Mouse (Mus musculus): ENCODE measurements around the gene Zfp385a. TPM values are rescaled to one million over a fixed set of nuclear protein-coding genes. Genes with fewer than 3 reads are reported as not detected.

The Zfp385a gene
- polyA plus RNA-seq, 1 experiment from 2014 or later, result 7.5 TPM

DNA sequence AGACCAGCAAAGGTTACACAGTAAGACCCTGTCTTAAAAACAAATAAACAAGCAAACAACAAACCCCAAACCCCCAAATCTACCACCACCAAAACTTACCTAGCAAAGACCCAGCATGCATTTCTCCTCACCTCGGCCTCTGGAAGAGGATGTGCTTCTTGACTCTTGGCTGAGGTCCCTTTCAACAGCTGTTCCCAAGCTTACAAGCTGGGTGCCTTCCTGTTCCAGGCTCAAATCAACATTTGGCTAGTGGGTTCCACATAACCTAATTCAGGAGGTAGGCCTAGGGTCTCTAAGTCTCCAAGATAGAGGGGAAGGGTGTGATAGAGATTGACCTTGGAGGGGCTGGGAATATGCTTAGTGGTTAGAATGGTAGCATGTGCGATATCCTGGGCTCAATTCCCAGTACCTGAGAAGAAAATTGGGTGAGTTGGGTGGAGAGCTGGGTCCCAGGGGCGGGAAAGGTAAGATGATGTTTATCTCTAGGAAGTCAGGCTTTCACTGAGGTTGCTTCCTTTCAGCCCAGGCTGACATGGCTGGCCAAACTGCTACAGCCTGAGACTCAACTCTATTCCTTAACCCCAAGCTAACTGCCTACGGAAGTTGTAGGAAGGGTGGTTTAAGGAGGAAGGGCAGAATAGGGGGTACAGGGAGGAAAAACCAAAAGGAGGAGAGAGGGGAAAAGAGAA lies 35.4 kb upstream of the Zfp385a start:
- H3K9me3 ChIP-seq (replicated peaks; ENCODE audit: control insufficient read depth, low read length), result no peaks in the 10 kb centered on the region
- H3K27me3 ChIP-seq (ENCODE audit: control insufficient read depth, insufficient read depth, low read length), result no peaks in the 10 kb centered on the region
- 81% methylated on average over 4 of the region's 4 CpGs for WGBS
- H3K4me1 ChIP-seq (ENCODE audit: control insufficient read depth, insufficient read depth, low read length), result peaks cover 43% of the 10 kb centered on the region
- no peak overlapping the region for H3K4me2 ChIP-seq (ENCODE audit: low read depth, low read length)
- no peaks in the 10 kb centered on the region for H3K36me3 ChIP-seq (ENCODE audit: control insufficient read depth, insufficient read depth)
- no peak overlapping the region for H3K9ac ChIP-seq (ENCODE audit: low read length)
- no peak overlapping the region for H3K27ac ChIP-seq (ENCODE audit: low read length)
- ATAC-seq (replicated peaks; ENCODE audit: extremely low read depth, insufficient read depth, low FRiP score), result no peak
- H3K4me3 ChIP-seq (ENCODE audit: low read length), result no peak overlapping the region

DNA sequence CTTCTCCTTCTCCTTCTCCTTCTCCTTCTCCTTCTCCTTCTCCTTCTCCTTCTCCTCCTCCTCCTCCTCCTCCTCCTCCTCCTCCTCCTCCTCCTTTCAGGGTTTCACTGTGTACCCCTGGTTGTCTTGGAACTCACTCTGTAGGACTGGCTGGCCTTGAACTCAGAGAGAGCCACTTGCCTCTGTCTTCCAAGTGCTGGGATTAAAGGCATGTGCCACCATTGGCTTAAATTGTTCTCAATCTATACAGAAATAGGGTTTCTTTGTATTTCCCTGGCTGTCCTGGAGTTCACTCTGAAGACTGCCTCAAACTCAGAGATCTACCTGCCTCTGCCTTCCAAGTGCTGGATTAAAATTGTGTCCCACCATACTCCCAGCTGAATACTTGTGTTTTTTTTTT lies 32.6 kb upstream of the Zfp385a start:
- no peaks in the 10 kb centered on the region for H3K27me3 ChIP-seq (ENCODE audit: control insufficient read depth, insufficient read depth, low read length)
- H3K9ac ChIP-seq (ENCODE audit: low read length), result no peak overlapping the region
- H3K9me3 ChIP-seq (replicated peaks; ENCODE audit: control insufficient read depth, low read length), result no peaks in the 10 kb centered on the region
- no peak overlapping the region for H3K4me2 ChIP-seq (ENCODE audit: low read depth, low read length)
- H3K27ac ChIP-seq (ENCODE audit: low read length), result no peak overlapping the region
- H3K4me1 ChIP-seq (ENCODE audit: control insufficient read depth, insufficient read depth, low read length), result peaks cover 26% of the 10 kb centered on the region
- no peak for ATAC-seq (replicated peaks; ENCODE audit: extremely low read depth, insufficient read depth, low FRiP score)
- H3K4me3 ChIP-seq (ENCODE audit: low read length), result no peak overlapping the region
- H3K36me3 ChIP-seq (ENCODE audit: control insufficient read depth, insufficient read depth), result no peaks in the 10 kb centered on the region

DNA sequence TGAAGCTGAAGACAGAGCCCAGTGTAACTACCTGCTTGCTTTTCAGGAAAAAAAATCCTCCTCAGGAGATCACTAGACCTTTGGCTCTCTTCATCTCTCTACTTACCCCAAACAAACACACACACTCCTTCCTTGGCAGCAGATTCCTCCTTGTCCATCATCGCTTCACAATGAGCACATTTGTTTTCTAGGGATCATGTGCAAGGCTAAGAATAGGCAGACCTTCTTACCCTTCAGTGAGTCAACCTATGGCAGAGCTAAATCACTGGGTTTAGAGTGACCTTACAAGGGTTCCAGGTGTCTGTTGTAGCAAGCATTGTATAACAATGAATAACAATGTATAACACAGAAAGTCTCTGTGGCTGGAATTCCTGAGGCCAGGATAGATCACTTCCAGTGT lies 31.8 kb upstream of the Zfp385a start:
- H3K4me3 ChIP-seq (ENCODE audit: low read length), result no peak overlapping the region
- no peak overlapping the region for H3K4me2 ChIP-seq (ENCODE audit: low read depth, low read length)
- WGBS, result 53% methylated on average over 1 of the region's 1 CpGs
- peaks cover 25% of the 10 kb centered on the region for H3K4me1 ChIP-seq (ENCODE audit: control insufficient read depth, insufficient read depth, low read length)
- H3K36me3 ChIP-seq (ENCODE audit: control insufficient read depth, insufficient read depth), result no peaks in the 10 kb centered on the region
- H3K27ac ChIP-seq (ENCODE audit: low read length), result peak overlapping the region; percentile 48
- H3K9me3 ChIP-seq (replicated peaks; ENCODE audit: control insufficient read depth, low read length), result no peaks in the 10 kb centered on the region
- H3K27me3 ChIP-seq (ENCODE audit: control insufficient read depth, insufficient read depth, low read length), result no peaks in the 10 kb centered on the region
- H3K9ac ChIP-seq (ENCODE audit: low read length), result no peak overlapping the region
- no peak for ATAC-seq (replicated peaks; ENCODE audit: extremely low read depth, insufficient read depth, low FRiP score)

DNA sequence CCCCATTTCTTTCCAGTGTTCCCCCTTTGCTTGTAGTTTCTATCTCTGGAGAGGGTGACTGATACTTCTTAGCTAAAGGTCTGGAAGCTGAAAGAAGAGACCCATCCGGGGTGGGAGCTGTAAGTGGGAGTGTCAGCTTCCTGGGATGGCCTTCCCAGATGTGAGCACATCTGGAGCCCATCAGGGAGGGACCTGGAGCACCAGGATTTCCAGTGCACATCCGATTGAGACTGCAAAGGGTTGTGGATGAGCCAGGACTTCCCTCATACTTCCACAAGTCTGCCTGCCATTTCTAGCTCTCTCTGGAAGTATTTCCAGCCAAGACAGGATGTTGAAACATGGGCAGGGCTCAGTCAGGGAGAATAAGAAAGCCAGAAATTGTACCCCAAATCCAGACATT lies 31.3 kb upstream of the Zfp385a start:
- Histone ChIP-seq H3K9ac (ENCODE audit: low read length) (no peak overlapping the region), H3K4me2 (ENCODE audit: low read depth, low read length) (no peak overlapping the region), H3K4me3 (ENCODE audit: low read length) (no peak overlapping the region), H3K9me3 (replicated peaks; ENCODE audit: control insufficient read depth, low read length) (no peaks in the 10 kb centered on the region), H3K27me3 (ENCODE audit: control insufficient read depth, insufficient read depth, low read length) (no peaks in the 10 kb centered on the region), H3K36me3 (ENCODE audit: control insufficient read depth, insufficient read depth) (no peaks in the 10 kb centered on the region), H3K27ac (ENCODE audit: low read length) (peak overlapping the region; percentile 22), H3K4me1 (ENCODE audit: control insufficient read depth, insufficient read depth, low read length) (peaks cover 20% of the 10 kb centered on the region)
- no peak for ATAC-seq (replicated peaks; ENCODE audit: extremely low read depth, insufficient read depth, low FRiP score)
- 26% methylated on average over 2 of the region's 2 CpGs for WGBS

DNA sequence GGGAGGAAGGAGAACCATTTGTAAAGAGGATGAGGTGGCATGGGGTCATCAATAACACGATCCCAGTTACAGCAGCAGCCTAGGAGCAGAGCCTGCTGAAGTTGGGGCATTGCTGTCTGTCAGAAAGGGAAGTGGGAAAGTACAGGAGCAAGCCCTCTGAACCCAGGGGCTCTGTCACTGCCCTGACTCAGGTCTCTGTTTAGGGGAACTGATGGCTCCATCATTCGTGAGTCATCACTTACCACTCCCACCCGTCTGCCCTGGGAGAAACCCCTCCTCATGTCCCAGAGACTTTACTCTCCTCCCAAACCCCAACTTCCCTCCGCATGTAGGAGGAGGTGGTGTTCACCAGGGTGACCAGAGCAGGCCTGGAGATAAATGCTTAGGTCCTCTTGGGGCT lies 30.6 kb upstream of the Zfp385a start:
- H3K4me1 ChIP-seq (ENCODE audit: control insufficient read depth, insufficient read depth, low read length), result peaks cover 20% of the 10 kb centered on the region
- H3K36me3 ChIP-seq (ENCODE audit: control insufficient read depth, insufficient read depth), result no peaks in the 10 kb centered on the region
- H3K4me2 ChIP-seq (ENCODE audit: low read depth, low read length), result no peak overlapping the region
- no peak overlapping the region for H3K9ac ChIP-seq (ENCODE audit: low read length)
- no peak overlapping the region for H3K27ac ChIP-seq (ENCODE audit: low read length)
- H3K9me3 ChIP-seq (replicated peaks; ENCODE audit: control insufficient read depth, low read length), result no peaks in the 10 kb centered on the region
- ATAC-seq (replicated peaks; ENCODE audit: extremely low read depth, insufficient read depth, low FRiP score), result no peak
- H3K4me3 ChIP-seq (ENCODE audit: low read length), result no peak overlapping the region
- H3K27me3 ChIP-seq (ENCODE audit: control insufficient read depth, insufficient read depth, low read length), result no peaks in the 10 kb centered on the region
- WGBS, result 43% methylated on average over 4 of the region's 4 CpGs

DNA sequence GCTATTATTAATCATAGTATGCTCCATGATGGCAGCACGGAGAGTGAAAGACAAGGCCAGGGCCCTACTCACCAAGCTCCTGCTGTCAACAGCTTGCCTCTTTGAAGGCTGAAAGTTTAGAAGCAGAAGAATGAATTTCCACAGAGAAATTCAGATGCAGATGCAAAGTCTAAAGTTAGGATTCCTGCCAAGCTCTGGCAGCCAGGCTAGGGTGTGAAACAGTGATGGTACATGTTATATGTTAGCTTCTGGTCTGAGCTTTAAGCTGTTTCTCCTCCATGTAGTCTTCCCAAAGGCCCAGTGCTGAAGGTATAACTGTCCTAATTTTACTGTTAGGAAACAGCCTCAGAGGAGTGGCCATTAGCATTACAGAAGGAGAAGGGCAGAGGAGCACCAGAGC lies 29.2 kb upstream of the Zfp385a start:
- Histone ChIP-seq H3K4me2 (ENCODE audit: low read depth, low read length) (no peak overlapping the region), H3K4me3 (ENCODE audit: low read length) (no peak overlapping the region), H3K27me3 (ENCODE audit: control insufficient read depth, insufficient read depth, low read length) (no peaks in the 10 kb centered on the region), H3K9ac (ENCODE audit: low read length) (no peak overlapping the region), H3K36me3 (ENCODE audit: control insufficient read depth, insufficient read depth) (no peaks in the 10 kb centered on the region), H3K9me3 (replicated peaks; ENCODE audit: control insufficient read depth, low read length) (no peaks in the 10 kb centered on the region), H3K27ac (ENCODE audit: low read length) (no peak overlapping the region), H3K4me1 (ENCODE audit: control insufficient read depth, insufficient read depth, low read length) (peaks cover 30% of the 10 kb centered on the region)
- ATAC-seq (replicated peaks; ENCODE audit: extremely low read depth, insufficient read depth, low FRiP score), result no peak
- 51% methylated on average over 1 of the region's 1 CpGs for WGBS

DNA sequence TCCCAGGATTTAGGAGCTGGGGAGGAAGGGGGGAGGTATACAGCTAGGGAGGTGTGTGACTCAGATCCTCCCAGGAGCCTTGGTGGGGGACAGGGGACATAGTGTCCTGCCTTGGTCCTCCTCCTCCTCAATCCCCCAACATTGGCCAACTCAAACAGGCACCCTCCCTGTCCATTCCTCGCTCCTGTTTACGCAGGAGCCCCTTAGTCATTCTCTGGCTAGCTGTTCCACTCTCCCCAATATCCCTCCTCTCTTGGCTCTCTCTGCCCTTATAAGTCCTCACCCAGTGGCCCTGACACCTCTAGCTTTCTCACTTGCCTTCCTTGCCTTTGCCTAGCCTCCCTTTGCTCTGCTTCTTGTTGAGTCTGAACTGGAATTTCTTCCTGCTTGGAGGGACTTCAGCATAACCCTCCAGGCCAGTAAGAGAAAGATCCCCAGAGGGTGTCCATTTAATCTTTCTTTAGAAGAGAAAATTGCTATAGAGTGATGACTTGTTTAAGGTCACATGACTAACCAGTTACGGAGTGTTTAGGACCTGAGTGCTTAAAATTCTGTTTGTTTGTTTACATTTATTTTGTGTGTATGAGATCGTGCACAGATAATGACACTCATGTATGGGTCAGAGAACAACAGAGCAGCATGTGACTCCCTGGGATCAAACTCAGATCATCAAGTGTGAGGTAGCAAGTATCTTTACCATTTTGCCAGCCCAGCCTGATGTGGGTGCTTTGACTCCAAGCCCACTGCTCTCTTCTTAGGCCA lies 28.5 kb upstream of the Zfp385a start:
- no peak overlapping the region for H3K27ac ChIP-seq (ENCODE audit: low read length)
- no peaks in the 10 kb centered on the region for H3K27me3 ChIP-seq (ENCODE audit: control insufficient read depth, insufficient read depth, low read length)
- no peak overlapping the region for H3K4me3 ChIP-seq (ENCODE audit: low read length)
- H3K9ac ChIP-seq (ENCODE audit: low read length), result no peak overlapping the region
- H3K4me1 ChIP-seq (ENCODE audit: control insufficient read depth, insufficient read depth, low read length), result peaks cover 34% of the 10 kb centered on the region
- WGBS, result 80% methylated on average over 4 of the region's 4 CpGs
- H3K9me3 ChIP-seq (replicated peaks; ENCODE audit: control insufficient read depth, low read length), result no peaks in the 10 kb centered on the region
- ATAC-seq (replicated peaks; ENCODE audit: extremely low read depth, insufficient read depth, low FRiP score), result no peak
- no peak overlapping the region for H3K4me2 ChIP-seq (ENCODE audit: low read depth, low read length)
- H3K36me3 ChIP-seq (ENCODE audit: control insufficient read depth, insufficient read depth), result no peaks in the 10 kb centered on the region

DNA sequence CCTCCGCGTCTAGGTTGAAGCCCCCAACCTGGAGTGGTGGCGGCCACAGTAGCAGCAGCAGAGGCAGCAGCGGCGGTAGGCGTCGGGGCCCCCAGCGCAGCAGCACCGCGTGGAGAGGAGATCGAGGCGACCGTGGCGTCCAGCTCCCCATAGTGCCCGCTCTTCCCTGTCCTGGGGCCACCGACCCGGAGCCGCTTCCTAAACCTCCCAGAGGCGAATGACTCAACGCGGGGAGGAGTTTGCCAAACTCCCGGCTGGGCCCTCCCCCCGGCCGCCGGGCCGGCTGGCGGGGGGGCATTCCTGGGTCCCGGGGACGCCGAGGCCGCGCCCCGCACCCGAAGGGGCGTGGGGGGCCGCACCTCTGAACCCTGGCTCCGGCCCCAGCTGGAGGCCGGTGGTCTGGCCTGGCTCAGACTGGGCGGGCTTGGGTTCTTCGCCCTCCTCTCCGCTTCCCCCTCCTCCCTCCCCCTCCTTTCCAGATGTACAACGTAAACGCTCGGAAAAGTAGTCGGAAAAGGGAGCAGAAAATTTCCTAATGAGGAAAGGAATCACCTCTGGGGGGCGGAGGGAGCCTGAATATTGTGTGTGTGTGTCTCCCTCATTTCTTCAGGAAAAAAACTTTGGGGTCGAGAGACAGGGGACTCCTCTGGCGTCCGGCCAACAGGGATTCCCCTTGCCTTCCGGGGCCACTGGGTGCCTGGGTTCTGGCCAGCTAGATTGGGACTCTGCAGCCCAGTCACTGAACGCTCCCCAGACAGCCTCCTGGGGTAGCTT lies 26.7 kb upstream of the Zfp385a start, which contains the start of gene Itga5:
Itga5 (minus strand) TSS at position 388 of the 774 bp plus-strand sequence.
- under 1% methylated on average over 48 of the region's 51 CpGs for WGBS
- ATAC-seq (replicated peaks; ENCODE audit: extremely low read depth, insufficient read depth, low FRiP score), result peak; percentile 76
- peaks cover 45% of the 10 kb centered on the region for H3K4me1 ChIP-seq (ENCODE audit: control insufficient read depth, insufficient read depth, low read length)

More for the DNA sequence above, 26.7 kb upstream of the Zfp385a start, which contains the start of gene Itga5:
- H3K4me2 ChIP-seq (ENCODE audit: low read depth, low read length), result peak within 1 kb of the TSS; percentile 86
- H3K4me3 ChIP-seq (ENCODE audit: low read length), result peak within 1 kb of the TSS; percentile 96
- peak within 1 kb of the TSS; percentile 97 for H3K27ac ChIP-seq (ENCODE audit: low read length)
- H3K9me3 ChIP-seq (replicated peaks; ENCODE audit: control insufficient read depth, low read length), result no peaks in the 10 kb centered on the region
- H3K27me3 ChIP-seq (ENCODE audit: control insufficient read depth, insufficient read depth, low read length), result no peaks in the 10 kb centered on the region
- peak within 1 kb of the TSS; percentile 100 for H3K9ac ChIP-seq (ENCODE audit: low read length)
- H3K36me3 ChIP-seq (ENCODE audit: control insufficient read depth, insufficient read depth), result no peaks in the 10 kb centered on the region

All from heart, embryonic 16.5 days (tissue).